Mouse (Mus musculus) urinary bladder, postnatal 14 days (tissue): ENCODE results near the gene Uqcr10.

ENCODE experiments used
- DNase-seq: peaks from one replicate; pipeline ENCODE4 v3.0.0; 2021; ENCODE audit warnings: low spot score

The Uqcr10 gene

DNA sequence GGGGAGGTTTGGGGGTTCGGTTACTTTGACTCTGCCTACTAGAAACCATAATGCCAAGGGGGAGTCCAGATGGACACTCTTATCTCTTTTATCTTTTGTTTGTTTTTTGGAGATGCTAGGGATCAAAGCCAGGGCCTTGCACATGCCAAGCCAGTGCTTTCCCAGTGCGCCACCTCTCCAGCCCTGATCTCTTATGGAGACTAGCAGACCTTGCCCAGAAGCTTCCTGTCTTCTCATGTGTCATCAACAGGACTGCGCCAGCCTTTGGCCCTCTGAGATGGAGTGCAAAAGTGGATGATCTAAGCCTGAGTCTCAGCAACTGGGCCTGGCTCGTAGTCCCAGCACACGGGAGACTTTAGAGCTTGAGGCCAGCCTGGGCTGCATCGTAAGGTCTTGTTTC lies 28.4 kb downstream of the Uqcr10 start:
- no peak for DNase-seq

- DNase-seq, result peak; percentile 59
Observed at GRCm38 (mm10) chr11:4675126-4675562, 29.0 kb downstream of the Uqcr10 start.

- peak; percentile 60 for DNase-seq
Observed at GRCm38 (mm10) chr11:4674593-4674992, 29.5 kb downstream of the Uqcr10 start.

DNA sequence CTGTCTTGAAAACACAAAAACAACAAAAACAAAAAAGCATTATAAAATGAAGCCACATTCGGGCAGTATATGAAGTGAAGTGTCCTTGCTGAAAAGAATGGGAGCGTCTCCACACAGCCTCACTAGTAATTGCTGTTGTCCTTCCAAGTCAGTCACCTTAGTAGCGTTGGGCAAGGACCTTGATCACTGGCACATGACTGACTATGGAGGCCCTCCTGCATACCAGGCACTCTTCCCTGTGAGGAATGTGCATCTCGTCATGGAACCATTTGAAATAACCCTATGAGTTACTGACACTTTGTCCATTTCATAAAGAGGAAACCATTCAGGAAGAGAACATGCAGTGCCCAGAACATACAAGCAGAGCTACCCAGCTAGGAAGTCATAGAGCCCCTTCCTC lies 32.4 kb downstream of the Uqcr10 start:
- no peak for DNase-seq

DNA sequence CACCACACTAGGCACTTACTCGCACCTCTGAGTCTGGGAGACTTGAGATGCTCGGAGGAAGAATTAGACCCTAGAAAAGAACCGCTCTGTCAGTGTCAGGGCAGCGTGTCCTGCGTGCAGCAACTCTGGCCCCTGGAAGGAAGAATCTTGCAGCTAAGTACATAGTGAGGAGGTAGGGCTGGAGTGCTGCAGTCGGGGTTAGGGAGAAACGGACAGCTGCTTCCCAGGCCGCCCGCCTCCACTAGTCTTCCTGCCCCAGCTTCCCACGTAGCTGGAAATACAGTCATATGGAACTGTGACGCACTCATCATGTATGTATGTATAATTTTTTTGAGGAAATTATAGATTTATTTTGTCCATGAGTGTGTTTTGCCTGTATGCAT lies 41.7 kb downstream of the Uqcr10 start:
- no peak for DNase-seq

- no peak for DNase-seq
Observed at GRCm38 (mm10) chr11:4661871-4662495, 42.2 kb downstream of the Uqcr10 start.

GRCm38 (mm10) chr11:4661324-4661723 lies 42.8 kb downstream of the Uqcr10 start:
- DNase-seq, result peak; percentile 18

GRCm38 (mm10) chr11:4660309-4661025 lies 43.7 kb downstream of the Uqcr10 start:
- DNase-seq, result no peak

DNA sequence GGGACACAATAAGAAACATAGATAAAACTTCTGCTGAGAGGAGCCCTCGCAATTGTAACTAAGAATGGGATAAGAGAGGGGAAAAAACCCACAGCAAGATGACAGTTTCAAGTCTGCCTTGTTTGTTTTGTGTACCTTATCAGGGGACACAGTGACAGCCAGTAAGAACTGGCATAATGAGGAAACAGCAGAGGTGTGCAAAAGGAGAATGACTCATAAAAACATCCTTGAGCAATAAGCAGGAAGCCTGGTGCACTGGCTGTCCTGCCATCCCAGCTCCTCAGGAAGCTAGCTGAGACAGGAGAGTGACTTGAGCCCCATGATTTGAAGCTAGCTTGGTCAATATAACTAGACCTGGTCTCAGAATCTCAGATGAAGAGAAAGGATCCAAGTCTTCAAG lies 44.3 kb downstream of the Uqcr10 start:
- no peak for DNase-seq
